Mouse (Mus musculus): ENCODE results near the gene Gdpd4.

Gdpd4 gene

DNA sequence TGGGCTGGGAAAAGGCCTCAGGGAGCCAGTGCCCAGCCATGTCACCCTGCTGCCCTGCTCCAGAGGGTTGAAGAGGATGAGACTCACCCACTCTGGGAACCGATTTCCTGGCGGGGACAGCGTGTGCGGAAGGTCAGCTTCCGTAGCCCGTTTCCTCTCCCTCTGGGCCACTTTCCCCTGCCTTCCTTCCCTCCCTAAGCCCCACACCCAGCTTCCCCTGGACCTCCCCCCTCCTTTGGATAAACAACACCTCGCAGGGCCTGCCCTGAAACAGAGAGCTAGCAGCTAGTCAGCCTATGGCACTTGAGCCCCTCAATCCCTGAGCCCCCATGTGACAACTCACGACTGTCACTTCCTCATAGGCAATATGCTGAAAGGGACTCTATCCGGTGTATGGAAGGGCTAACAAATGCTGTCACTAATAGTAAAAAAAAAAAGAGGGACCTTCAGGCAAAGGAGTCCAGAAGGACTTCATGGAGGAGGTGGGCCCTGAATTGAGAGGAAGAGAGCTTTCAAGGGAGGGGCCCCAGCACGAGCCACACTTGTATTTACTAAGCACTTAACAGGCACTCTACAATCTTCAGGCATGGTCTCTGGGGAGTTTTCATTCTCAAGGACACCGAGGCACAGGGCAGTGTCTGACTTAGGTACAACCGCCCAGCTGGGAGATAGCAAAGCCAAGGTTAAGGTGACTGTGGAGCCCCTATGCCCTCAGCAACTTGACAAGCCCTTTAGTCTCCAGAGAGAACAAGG, 165.0 kb downstream of the Gdpd4 start:
- no peak for DNase-seq (ENCODE audit: extremely low spot score, low spot score)

DNA sequence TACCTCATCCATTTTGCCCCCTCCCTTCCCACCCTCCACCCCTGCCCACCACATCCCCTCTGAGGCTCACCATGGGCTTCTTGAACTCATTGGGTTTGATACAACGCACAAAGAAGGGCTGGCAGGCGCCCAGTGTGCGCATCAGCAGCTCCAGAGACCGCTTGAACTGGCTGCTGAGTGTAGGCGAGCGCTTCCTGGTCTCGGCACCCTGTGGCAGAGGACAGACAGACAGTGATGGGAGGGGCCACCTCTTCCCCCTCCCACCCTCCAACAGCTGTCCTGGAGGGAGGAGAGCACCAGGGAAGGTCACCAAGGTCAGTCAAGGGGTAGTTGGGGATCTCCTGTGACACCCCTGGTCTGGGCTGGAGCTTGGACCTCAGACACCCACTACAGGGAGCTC, 165.6 kb downstream of the Gdpd4 start:
- no peak for DNase-seq (ENCODE audit: extremely low spot score, low spot score)

DNA sequence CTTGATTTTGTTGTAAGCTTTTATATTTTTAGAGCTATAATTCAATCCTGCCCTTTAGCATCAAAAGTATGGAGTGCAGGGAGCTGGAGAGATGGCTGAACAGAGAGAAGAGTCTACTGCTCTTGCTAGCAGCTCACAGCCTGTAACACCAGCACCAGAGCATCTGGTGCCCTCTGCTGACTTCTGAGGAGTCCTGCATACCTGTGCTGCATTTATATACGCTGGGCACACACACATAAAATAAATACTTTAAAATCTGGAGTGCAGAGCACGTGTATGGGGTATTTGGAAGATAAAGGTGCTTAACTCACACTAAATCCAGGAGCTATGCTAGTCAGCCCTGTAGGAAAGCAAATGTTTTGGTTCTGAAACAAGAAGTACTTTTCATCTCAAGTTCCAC, 166.6 kb downstream of the Gdpd4 start:
- DNase-seq (ENCODE audit: extremely low spot score, low spot score) = no peak

DNA sequence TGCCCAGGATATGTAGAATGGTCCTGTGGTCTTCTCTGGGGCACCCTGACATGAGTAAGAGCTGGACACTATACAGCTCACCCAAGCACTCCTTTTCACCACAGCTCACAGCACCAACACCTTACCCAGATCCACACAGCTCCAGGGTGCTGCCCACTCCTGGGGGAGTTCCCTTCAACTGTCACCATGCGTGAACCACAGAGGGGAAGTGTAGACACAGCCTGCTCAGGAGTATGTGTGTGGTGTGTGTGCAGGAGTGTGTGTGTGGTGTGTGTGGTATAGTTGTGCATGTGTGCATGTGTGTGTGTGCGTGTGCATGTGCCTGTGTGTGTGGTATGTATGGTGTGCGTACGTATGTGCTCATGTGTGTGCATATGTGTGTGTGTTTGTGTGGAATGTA, 176.1 kb downstream of the Gdpd4 start:
- DNase-seq (ENCODE audit: extremely low spot score, low spot score) = no peak

DNA sequence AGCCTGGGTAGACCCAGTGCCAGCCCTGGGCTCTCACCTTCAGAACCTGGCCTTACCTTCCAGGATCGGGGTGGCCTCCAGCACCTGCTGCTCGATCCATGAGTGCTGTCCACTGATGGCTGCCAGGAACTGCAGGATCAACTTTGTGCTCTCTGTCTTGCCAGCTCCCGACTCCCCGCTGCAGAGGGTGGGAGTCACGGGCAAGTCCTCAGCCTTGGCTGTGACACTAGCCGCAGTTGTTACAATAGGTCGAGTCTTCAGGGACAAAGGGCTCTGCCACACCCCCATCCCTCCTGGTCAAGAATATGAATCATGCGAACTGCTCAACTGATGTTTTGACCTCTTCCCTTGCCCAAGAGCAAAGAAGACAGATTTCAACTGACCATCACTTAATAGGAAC, 177.8 kb downstream of the Gdpd4 start:
- DNase-seq (ENCODE audit: extremely low spot score, low spot score) = no peak

Measured in neural tube, embryonic 10.5 days (tissue).